Mouse (Mus musculus) left cerebral cortex, adult 6 months (tissue): ENCODE data around the gene Bod1. TPM values are rescaled to one million over a fixed set of nuclear protein-coding genes. Genes with fewer than 3 reads are reported as not detected.

Source experiments
- long read RNA-seq, 2 experiments: library from polyadenylated mRNA; unstranded; transcript quantifications; one replicate each; pipeline ENCODE4 v2.0.0; 2019 to 2020
- polyA plus RNA-seq: library from polyadenylated mRNA; unstranded; fragments of <200 nt; fragmentation: Nextera tagmentation; gene quantifications from 2 replicates; pipeline ENCODE4 v1.2.3, GENCODE M21; 2021

Gene Bod1
- 33.0 and 57.9 TPM in 2 replicates for polyA plus RNA-seq
- long read RNA-seq, experiment 1, transcript Bod1-201 (4 exons, 1,394 nt), result major isoform, 9 of 16 reads
- long read RNA-seq, experiment 1, partial matches to known transcripts, result 6 of 16 reads
- long read RNA-seq, experiment 1, other reads (novel, unspliced or antisense), result 1 of 16 reads
- long read RNA-seq, experiment 2, partial matches to known transcripts, result 7 of 46 reads
- long read RNA-seq, experiment 2, other reads (novel, unspliced or antisense), result 34 of 46 reads

DNA sequence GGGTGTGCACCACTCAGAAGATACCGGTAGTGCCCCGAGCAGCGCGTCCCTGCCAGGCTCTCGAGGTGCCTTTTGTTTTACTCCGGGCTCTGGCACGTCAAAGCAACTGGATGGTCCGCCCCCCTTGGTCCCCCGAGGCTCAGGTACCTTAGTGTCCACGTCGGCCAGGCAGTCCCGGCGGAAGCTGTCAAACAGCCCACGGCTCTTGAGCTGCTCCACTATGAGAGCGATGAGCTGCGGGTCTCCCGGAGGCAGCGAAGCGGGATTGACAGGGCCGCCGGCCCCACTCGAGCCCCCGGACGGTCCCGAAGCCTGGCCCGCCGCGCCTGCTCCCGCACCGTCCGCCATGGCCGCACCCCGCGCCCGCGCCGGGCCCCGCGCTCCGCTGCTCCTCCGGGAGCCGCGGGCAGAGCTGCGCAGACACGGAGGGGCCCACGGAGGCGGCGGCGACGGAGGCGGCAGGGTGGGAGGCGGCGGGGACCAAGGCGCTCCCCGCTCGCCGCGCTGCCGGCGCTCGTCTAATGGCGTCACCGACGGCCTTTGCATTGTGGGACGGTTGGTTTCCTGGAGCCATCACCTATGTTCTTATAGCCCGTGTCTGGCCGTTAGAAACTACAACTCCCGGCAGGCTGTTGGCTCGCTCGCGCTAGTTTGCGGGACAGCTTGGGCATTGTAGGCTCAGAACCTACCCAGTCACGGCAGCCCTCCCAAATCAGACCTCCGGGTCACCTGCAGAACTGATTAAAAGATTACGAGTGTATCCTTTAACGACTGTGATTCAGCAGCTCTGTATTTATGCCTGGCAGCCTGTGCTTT lies at the start of gene Bod1:
Bod1 (minus strand) TSS at position 532 of the 816 bp plus-strand sequence.

Other genes with a start within 250 kb of the Bod1 start
- gene Cpeb4, start 200.3 kb upstream of the Bod1 start, polyA plus RNA-seq, result 7.4 and 9.4 TPM in 2 replicates